Mouse (Mus musculus): ENCODE measurements at regions not wholly inside any gene's neighbourhood (a gene's known extent, or its start where the extent isn't known, plus 50 kb on each side); places are given as distances from the start of the nearest gene placed in this dataset.

- H3K4me1 ChIP-seq (replicated peaks): 0 out of 2 replicates have a peak, but pooled peaks cover 4% of the 10 kb centered on the region
- no peaks in the 10 kb centered on the region for H3K27me3 ChIP-seq
- no peak overlapping the region for H3K4me3 ChIP-seq
- no peaks in the 10 kb centered on the region for H3K36me3 ChIP-seq
- 68% methylated on average over 3 of the region's 3 CpGs for WGBS
- no peak overlapping the region for H3K4me2 ChIP-seq
- no peaks in the 10 kb centered on the region for H3K9me3 ChIP-seq (replicated peaks)
- no peak overlapping the region for H3K27ac ChIP-seq
- no peak for ATAC-seq (replicated peaks; ENCODE audit: insufficient number of reproducible peaks, insufficient read depth, low FRiP score, low read depth)
- H3K9ac ChIP-seq: no peak overlapping the region
Measured at GRCm38 (mm10) chr15:68366816-68367215, 1866.1 kb upstream of the Lrrc6 start.

GRCm38 (mm10) chr15:68363058-68363735 lies 1862.5 kb upstream of the Lrrc6 start:
- under 1% methylated on average over 69 of the region's 72 CpGs for WGBS
- no peaks in the 10 kb centered on the region for H3K36me3 ChIP-seq
- no peaks in the 10 kb centered on the region for H3K27me3 ChIP-seq
- no peaks in the 10 kb centered on the region for H3K9me3 ChIP-seq (replicated peaks)
- peak overlapping the region; percentile 64 for H3K4me2 ChIP-seq
- ATAC-seq (replicated peaks; ENCODE audit: insufficient number of reproducible peaks, insufficient read depth, low FRiP score, low read depth): peak; percentile 94
- H3K27ac ChIP-seq: peak overlapping the region; percentile 97
- H3K4me1 ChIP-seq (replicated peaks): peaks cover 12% of the 10 kb centered on the region
- peak overlapping the region; percentile 99 for H3K4me3 ChIP-seq
- peak overlapping the region; percentile 97 for H3K9ac ChIP-seq

GRCm38 (mm10) chr15:68362081-68363057 lies 1861.7 kb upstream of the Lrrc6 start:
- Histone ChIP-seq H3K27ac (peak overlapping the region; percentile 97), H3K27me3 (no peaks in the 10 kb centered on the region), H3K9ac (peak overlapping the region; percentile 97), H3K36me3 (no peaks in the 10 kb centered on the region), H3K4me2 (peak overlapping the region; percentile 64), H3K4me3 (peak overlapping the region; percentile 99), H3K4me1 (replicated peaks) (peaks cover 12% of the 10 kb centered on the region), H3K9me3 (replicated peaks) (no peaks in the 10 kb centered on the region)
- ATAC-seq (replicated peaks; ENCODE audit: insufficient number of reproducible peaks, insufficient read depth, low FRiP score, low read depth): peak; percentile 49
- WGBS: under 1% methylated on average over 87 of the region's 121 CpGs

GRCm38 (mm10) chr15:68360956-68361908 lies 1860.5 kb upstream of the Lrrc6 start:
- no peaks in the 10 kb centered on the region for H3K27me3 ChIP-seq
- WGBS: 25% methylated on average over 6 of the region's 6 CpGs
- no peaks in the 10 kb centered on the region for H3K36me3 ChIP-seq
- no peaks in the 10 kb centered on the region for H3K9me3 ChIP-seq (replicated peaks)
- no peak for ATAC-seq (replicated peaks; ENCODE audit: insufficient number of reproducible peaks, insufficient read depth, low FRiP score, low read depth)
- H3K9ac ChIP-seq: peak overlapping the region; percentile 97
- peaks cover 12% of the 10 kb centered on the region for H3K4me1 ChIP-seq (replicated peaks)
- H3K4me3 ChIP-seq: peak overlapping the region; percentile 99
- peak overlapping the region; percentile 97 for H3K27ac ChIP-seq
- peak overlapping the region; percentile 64 for H3K4me2 ChIP-seq

GRCm38 (mm10) chr15:68359496-68359895 lies 1858.8 kb upstream of the Lrrc6 start:
- ATAC-seq (replicated peaks; ENCODE audit: insufficient number of reproducible peaks, insufficient read depth, low FRiP score, low read depth): no peak
- H3K4me2 ChIP-seq: peak overlapping the region; percentile 64
- peaks cover 14% of the 10 kb centered on the region for H3K4me1 ChIP-seq (replicated peaks)
- no peaks in the 10 kb centered on the region for H3K9me3 ChIP-seq (replicated peaks)
- H3K27ac ChIP-seq: peak overlapping the region; percentile 97
- no peaks in the 10 kb centered on the region for H3K27me3 ChIP-seq
- 0 out of 2 replicates have a peak overlapping the region, but pooled peaks have one; percentile 8 for H3K4me3 ChIP-seq
- H3K36me3 ChIP-seq: no peaks in the 10 kb centered on the region
- H3K9ac ChIP-seq: no peak overlapping the region
- 45% methylated on average over 3 of the region's 3 CpGs for WGBS

- Histone ChIP-seq H3K4me3 (no peak overlapping the region), H3K9me3 (replicated peaks) (no peaks in the 10 kb centered on the region), H3K27me3 (no peaks in the 10 kb centered on the region), H3K4me2 (no peak overlapping the region), H3K36me3 (no peaks in the 10 kb centered on the region), H3K9ac (no peak overlapping the region), H3K4me1 (replicated peaks) (peaks cover 11% of the 10 kb centered on the region), H3K27ac (no peak overlapping the region)
- no peak for ATAC-seq (replicated peaks; ENCODE audit: insufficient number of reproducible peaks, insufficient read depth, low FRiP score, low read depth)
- 63% methylated on average over 1 of the region's 1 CpGs for WGBS
Measured at GRCm38 (mm10) chr15:68355957-68356356, 1855.2 kb upstream of the Lrrc6 start.

- no peak overlapping the region for H3K4me2 ChIP-seq
- H3K9me3 ChIP-seq (replicated peaks): no peaks in the 10 kb centered on the region
- H3K27ac ChIP-seq: no peak overlapping the region
- H3K9ac ChIP-seq: no peak overlapping the region
- no peak overlapping the region for H3K4me3 ChIP-seq
- H3K4me1 ChIP-seq (replicated peaks): peaks cover 18% of the 10 kb centered on the region
- H3K27me3 ChIP-seq: no peaks in the 10 kb centered on the region
- WGBS: 92% methylated on average over 3 of the region's 3 CpGs
- peaks cover 9% of the 10 kb centered on the region for H3K36me3 ChIP-seq
- no peak for ATAC-seq (replicated peaks; ENCODE audit: insufficient number of reproducible peaks, insufficient read depth, low FRiP score, low read depth)
Measured at GRCm38 (mm10) chr15:68344652-68345051, 1843.9 kb upstream of the Lrrc6 start.

GRCm38 (mm10) chr15:68342542-68342941 lies 1841.8 kb upstream of the Lrrc6 start:
- peak; percentile 97 for ATAC-seq (replicated peaks; ENCODE audit: insufficient number of reproducible peaks, insufficient read depth, low FRiP score, low read depth)
- Histone ChIP-seq H3K9me3 (replicated peaks) (no peaks in the 10 kb centered on the region), H3K4me3 (no peak overlapping the region), H3K9ac (no peak overlapping the region), H3K36me3 (peaks cover 18% of the 10 kb centered on the region), H3K27ac (peak overlapping the region; percentile 61), H3K4me1 (replicated peaks) (peaks cover 18% of the 10 kb centered on the region), H3K4me2 (no peak overlapping the region), H3K27me3 (no peaks in the 10 kb centered on the region)
- 42% methylated on average over 1 of the region's 1 CpGs for WGBS

- peaks cover 14% of the 10 kb centered on the region for H3K4me1 ChIP-seq (replicated peaks)
- H3K9ac ChIP-seq: no peak overlapping the region
- H3K36me3 ChIP-seq: peaks cover 21% of the 10 kb centered on the region
- no peak overlapping the region for H3K4me2 ChIP-seq
- H3K27me3 ChIP-seq: no peaks in the 10 kb centered on the region
- H3K9me3 ChIP-seq (replicated peaks): no peaks in the 10 kb centered on the region
- no peak overlapping the region for H3K27ac ChIP-seq
- no peak for ATAC-seq (replicated peaks; ENCODE audit: insufficient number of reproducible peaks, insufficient read depth, low FRiP score, low read depth)
- WGBS: 61% methylated on average over 5 of the region's 5 CpGs
- H3K4me3 ChIP-seq: no peak overlapping the region
Measured at GRCm38 (mm10) chr15:68341056-68341455, 1840.3 kb upstream of the Lrrc6 start.

GRCm38 (mm10) chr15:68337264-68337663 lies 1836.6 kb upstream of the Lrrc6 start:
- 83% methylated on average over 2 of the region's 2 CpGs for WGBS
- no peak for ATAC-seq (replicated peaks; ENCODE audit: insufficient number of reproducible peaks, insufficient read depth, low FRiP score, low read depth)

More at GRCm38 (mm10) chr15:68337264-68337663, 1836.6 kb upstream of the Lrrc6 start:
- Histone ChIP-seq H3K9ac (no peak overlapping the region), H3K27ac (no peak overlapping the region), H3K9me3 (replicated peaks) (no peaks in the 10 kb centered on the region), H3K4me1 (replicated peaks) (0 out of 2 replicates have a peak, but pooled peaks cover under 1% of the 10 kb centered on the region), H3K4me3 (no peak overlapping the region), H3K27me3 (no peaks in the 10 kb centered on the region), H3K4me2 (no peak overlapping the region), H3K36me3 (peaks cover 21% of the 10 kb centered on the region)
